Mouse (Mus musculus): ENCODE measurements around the gene Xlr4a.
"Not testable (repeated sequence)": the region's sequence is repeated elsewhere in the genome, so short reads cannot be mapped to it uniquely, and the experiment has no call there.

Gene Xlr4a

GRCm38 (mm10) chrX:73082267-73083055 is at the start of gene Xlr4a:
TSS of gene Xlr4a (minus strand) at chrX:73082478.
- in situ Hi-C loops (cut with MboI, MseI): not testable (repeated sequence)

GRCm38 (mm10) chrX:73122859-73123829 is 40.9 kb upstream of the Xlr4a start:
- in situ Hi-C loops (cut with MboI, MseI): not testable (repeated sequence)

- in situ Hi-C loops (cut with MboI, MseI): not testable (repeated sequence)
Observed at GRCm38 (mm10) chrX:73116747-73117146, 34.5 kb upstream of the Xlr4a start, which contains the start of gene Gm14685. TSS of gene Gm14685 (plus strand) at chrX:73117047.

GRCm38 (mm10) chrX:73096941-73097508 is 14.7 kb upstream of the Xlr4a start, which contains the start of gene Xlr3a:
TSS of gene Xlr3a (minus strand) at chrX:73097095.
- in situ Hi-C loops (cut with MboI, MseI): loop anchor here (5.0 kb wide), 2 partner anchors 1600 to 1810 kb away; no protein-coding TSS in a partner anchor

GRCm38 (mm10) chrX:73066765-73067312 is 15.4 kb downstream of the Xlr4a start:
- in situ Hi-C loops (cut with MboI, MseI): not testable (repeated sequence)

GRCm38 (mm10) chrX:73064415-73064793 is 17.9 kb downstream of the Xlr4a start, which contains the start of gene Pnma3:
TSS of gene Pnma3 (plus strand) at chrX:73064787.
- in situ Hi-C loops (cut with MboI, MseI): no loop called here

- in situ Hi-C loops (cut with MboI, MseI): no loop called here
Observed at GRCm38 (mm10) chrX:73063512-73064414, 18.5 kb downstream of the Xlr4a start.

- in situ Hi-C loops (cut with MboI, MseI): no loop called here
Observed at GRCm38 (mm10) chrX:73062323-73062722, 20.0 kb downstream of the Xlr4a start.

GRCm38 (mm10) chrX:73061528-73061927 is 20.8 kb downstream of the Xlr4a start:
- in situ Hi-C loops (cut with MboI, MseI): no loop called here

- in situ Hi-C loops (cut with MboI, MseI): loop anchor here (5.0 kb wide), 1 partner anchor 343 kb away; the partner anchor contains the start of gene Gm18336
Observed at GRCm38 (mm10) chrX:73053860-73054563, 28.3 kb downstream of the Xlr4a start.

- in situ Hi-C loops (cut with MboI, MseI): no loop called here
Observed at GRCm38 (mm10) chrX:73039666-73040065, 42.6 kb downstream of the Xlr4a start.

- in situ Hi-C loops (cut with MboI, MseI): no loop called here
Observed at GRCm38 (mm10) chrX:73038831-73039230, 43.4 kb downstream of the Xlr4a start.

- in situ Hi-C loops (cut with MboI, MseI): no loop called here
Observed at GRCm38 (mm10) chrX:73037003-73037402, 45.3 kb downstream of the Xlr4a start, which contains the start of gene Pnma5. TSS of gene Pnma5 (minus strand) at chrX:73037103.

Measured in T-helper 2 cell (primary cell).